Mouse (Mus musculus): ENCODE measurements around the gene Foxj2. TPM values are rescaled to one million over a fixed set of nuclear protein-coding genes. Genes with fewer than 3 reads are reported as not detected.
A peak's percentile ranks its signal among the peaks of the same experiment; 100 is the strongest.

Gene Foxj2
- polyA plus RNA-seq, 1 experiment from 2014 or later = 2.0 TPM

- H3K4me2 ChIP-seq = peak overlapping the region; percentile 99
- peaks cover 16% of the 10 kb centered on the region; the same call in 1 of the 2 replicates for H3K27me3 ChIP-seq (replicated peaks)
- H3K4me3 ChIP-seq = peak overlapping the region; percentile 82
- peak; percentile 70 for ATAC-seq
- H3K9ac ChIP-seq = peak overlapping the region; percentile 92
- peaks cover 58% of the 10 kb centered on the region for H3K4me1 ChIP-seq
- peak overlapping the region; percentile 78 for H3K27ac ChIP-seq
- no peaks in the 10 kb centered on the region for H3K36me3 ChIP-seq
- WGBS (ENCODE audit: insufficient replicate concordance) = 2% methylated on average over 38 of the region's 38 CpGs
- no peaks in the 10 kb centered on the region for H3K9me3 ChIP-seq (replicated peaks)
Observed at GRCm38 (mm10) chr6:122820071-122820798, 521 bp downstream of the Foxj2 start.

DNA sequence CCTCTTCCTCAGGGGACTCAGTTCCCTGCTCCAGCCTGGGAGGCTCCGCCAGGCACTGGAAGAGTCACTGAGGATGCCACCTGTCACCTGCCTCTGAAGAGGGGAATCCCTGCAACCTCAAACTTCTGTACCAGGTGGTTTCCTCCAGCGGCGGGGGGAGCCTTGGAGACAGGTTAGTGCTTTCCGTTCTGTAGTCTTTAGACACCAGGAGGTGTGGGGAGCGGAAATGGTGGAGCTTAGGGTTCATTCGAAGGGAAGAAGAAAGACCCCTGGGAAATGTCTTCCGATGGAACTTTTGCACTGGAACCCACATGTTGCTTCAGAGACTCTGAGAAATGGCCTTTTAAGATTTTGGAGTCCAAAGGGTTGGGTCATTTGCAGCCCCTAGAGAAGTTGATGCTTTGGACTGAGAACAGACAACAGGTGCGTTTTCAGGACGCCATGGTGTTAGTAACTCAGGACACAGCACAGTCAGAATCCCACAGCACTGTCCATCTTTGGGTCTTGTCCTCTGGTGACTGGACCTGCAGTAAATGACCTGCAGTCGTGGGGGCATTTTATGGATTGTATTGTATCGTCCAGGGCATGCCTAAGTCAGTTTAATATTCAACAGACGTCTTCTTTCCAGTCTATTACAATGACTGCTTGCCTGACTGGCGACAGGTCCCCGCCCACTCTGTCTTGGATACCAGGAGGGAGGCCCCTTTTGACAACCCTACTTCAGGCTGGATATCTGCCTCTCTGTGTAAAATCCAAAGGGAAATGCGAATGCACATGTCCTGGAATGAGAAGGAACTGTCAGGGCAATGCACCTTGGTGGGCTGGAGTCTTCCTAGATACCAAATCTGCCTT is 1.3 kb downstream of the Foxj2 start:
- 37% methylated on average over 15 of the region's 15 CpGs for WGBS (ENCODE audit: insufficient replicate concordance)
- Histone ChIP-seq H3K9me3 (replicated peaks) (no peaks in the 10 kb centered on the region), H3K4me1 (peaks cover 66% of the 10 kb centered on the region), H3K27me3 (replicated peaks) (peaks cover 16% of the 10 kb centered on the region; the same call in 1 of the 2 replicates), H3K36me3 (no peaks in the 10 kb centered on the region), H3K4me2 (peak overlapping the region; percentile 99), H3K27ac (no peak overlapping the region), H3K9ac (peak overlapping the region; percentile 92), H3K4me3 (peak overlapping the region; percentile 82)
- ATAC-seq = no peak

GRCm38 (mm10) chr6:122821822-122822221 is 2.1 kb downstream of the Foxj2 start:
- no peaks in the 10 kb centered on the region for H3K9me3 ChIP-seq (replicated peaks)
- no peak overlapping the region for H3K27ac ChIP-seq
- ATAC-seq = no peak
- peaks cover 16% of the 10 kb centered on the region; the same call in 1 of the 2 replicates for H3K27me3 ChIP-seq (replicated peaks)
- no peaks in the 10 kb centered on the region for H3K36me3 ChIP-seq
- H3K4me1 ChIP-seq = peaks cover 74% of the 10 kb centered on the region
- WGBS (ENCODE audit: insufficient replicate concordance) = 53% methylated on average over 9 of the region's 9 CpGs
- peak overlapping the region; percentile 99 for H3K4me2 ChIP-seq
- H3K4me3 ChIP-seq = no peak overlapping the region
- no peak overlapping the region for H3K9ac ChIP-seq

DNA sequence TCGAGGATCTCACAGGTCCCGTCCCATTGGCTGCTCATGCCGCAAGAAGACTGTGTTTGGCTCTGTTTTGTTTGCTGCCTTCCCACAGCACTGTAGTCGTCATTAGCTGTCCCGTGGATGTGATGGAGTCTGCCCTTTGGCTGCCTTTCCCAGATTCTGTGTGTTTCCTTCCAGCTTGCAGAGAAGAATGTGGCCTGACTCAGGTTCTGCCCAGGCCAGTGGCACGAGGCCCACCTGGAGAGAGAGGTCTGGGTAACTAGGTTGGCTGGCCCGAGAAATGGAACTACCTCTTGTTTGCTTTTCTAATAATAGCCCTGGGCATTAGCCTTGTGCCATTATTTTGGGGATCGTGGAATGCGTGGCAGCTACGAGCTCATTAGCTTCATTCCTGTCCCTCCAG is 4.4 kb downstream of the Foxj2 start:
- no peak overlapping the region for H3K4me2 ChIP-seq
- H3K4me3 ChIP-seq = no peak overlapping the region
- H3K4me1 ChIP-seq = peaks cover 79% of the 10 kb centered on the region
- peaks cover 9% of the 10 kb centered on the region for H3K36me3 ChIP-seq
- no peak for ATAC-seq
- no peak overlapping the region for H3K9ac ChIP-seq
- H3K27ac ChIP-seq = 0 out of 2 replicates have a peak overlapping the region, but pooled peaks have one; percentile 10
- peaks cover 16% of the 10 kb centered on the region; the same call in 1 of the 2 replicates for H3K27me3 ChIP-seq (replicated peaks)
- no peaks in the 10 kb centered on the region for H3K9me3 ChIP-seq (replicated peaks)
- 74% methylated on average over 10 of the region's 10 CpGs for WGBS (ENCODE audit: insufficient replicate concordance)

- Histone ChIP-seq H3K9me3 (replicated peaks) (no peaks in the 10 kb centered on the region), H3K4me2 (peak overlapping the region; percentile 90; the same call in 1 of the 2 replicates), H3K4me1 (peaks cover 71% of the 10 kb centered on the region), H3K27ac (no peak overlapping the region), H3K36me3 (peaks cover 19% of the 10 kb centered on the region), H3K4me3 (no peak overlapping the region), H3K27me3 (replicated peaks) (peaks cover 13% of the 10 kb centered on the region; the same call in 1 of the 2 replicates), H3K9ac (peak overlapping the region; percentile 71; the same call in 1 of the 2 replicates)
- WGBS (ENCODE audit: insufficient replicate concordance) = 93% methylated on average over 9 of the region's 9 CpGs
- no peak for ATAC-seq
Observed at GRCm38 (mm10) chr6:122825166-122825565, 5.5 kb downstream of the Foxj2 start.

DNA sequence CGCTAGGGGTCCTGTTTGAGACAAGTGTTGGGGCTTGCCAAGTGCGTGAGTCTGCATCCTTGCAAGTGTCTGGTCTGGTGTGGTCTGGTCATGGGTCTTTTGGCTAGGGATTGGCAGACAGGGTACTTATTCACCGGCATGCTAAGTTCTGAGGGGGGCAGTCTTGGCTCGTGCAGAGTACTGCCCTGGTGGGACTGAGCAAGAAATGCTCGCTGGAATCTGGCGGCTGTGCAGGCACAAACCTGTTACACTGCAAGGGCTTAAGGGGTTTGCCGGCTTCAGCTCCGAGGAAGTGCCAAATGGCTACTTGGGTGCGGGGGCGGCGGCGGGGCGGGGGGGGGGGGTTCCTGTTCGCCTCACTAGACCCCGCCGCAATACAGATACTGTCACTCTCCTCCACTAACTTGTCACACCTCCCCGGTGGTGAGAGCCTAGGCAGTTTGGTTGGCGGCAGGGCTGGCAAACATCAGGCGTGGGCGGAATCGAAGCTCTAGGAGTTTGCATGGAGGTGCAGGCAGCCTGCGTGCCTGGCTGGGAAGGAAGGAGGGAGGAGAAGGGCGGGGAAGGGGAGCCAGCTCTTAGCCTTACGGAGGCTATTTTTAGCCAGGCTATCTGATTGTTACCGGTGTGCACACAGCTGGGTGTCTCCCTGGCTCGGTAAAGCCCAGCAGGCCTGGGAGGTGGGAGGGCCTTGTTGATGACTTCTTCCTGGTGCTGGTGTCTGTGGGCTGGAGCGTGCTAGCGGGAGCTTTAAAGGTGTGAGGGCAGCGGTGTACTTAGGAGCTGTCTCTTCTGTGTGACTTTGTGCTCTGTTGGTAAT is 6.4 kb downstream of the Foxj2 start:
- ATAC-seq = peak; percentile 98
- H3K4me3 ChIP-seq = peak overlapping the region; percentile 58
- H3K9ac ChIP-seq = peak overlapping the region; percentile 71
- peaks cover 62% of the 10 kb centered on the region for H3K4me1 ChIP-seq
- H3K4me2 ChIP-seq = peak overlapping the region; percentile 90
- 5% methylated on average over 29 of the region's 29 CpGs for WGBS (ENCODE audit: insufficient replicate concordance)
- no peaks in the 10 kb centered on the region for H3K9me3 ChIP-seq (replicated peaks)
- peak overlapping the region; percentile 77 for H3K27ac ChIP-seq
- H3K27me3 ChIP-seq (replicated peaks) = peaks cover 5% of the 10 kb centered on the region; the same call in 1 of the 2 replicates
- H3K36me3 ChIP-seq = peaks cover 28% of the 10 kb centered on the region

GRCm38 (mm10) chr6:122828086-122828485 is 8.4 kb downstream of the Foxj2 start:
- 0 out of 2 replicates have a peak, but pooled peaks have one; percentile 3 for ATAC-seq
- no peak overlapping the region for H3K27ac ChIP-seq
- peaks cover 42% of the 10 kb centered on the region for H3K36me3 ChIP-seq
- no peaks in the 10 kb centered on the region for H3K27me3 ChIP-seq (replicated peaks)
- H3K9ac ChIP-seq = no peak overlapping the region
- WGBS (ENCODE audit: insufficient replicate concordance) = 45% methylated on average over 13 of the region's 13 CpGs
- H3K4me3 ChIP-seq = no peak overlapping the region
- H3K4me2 ChIP-seq = no peak overlapping the region
- no peaks in the 10 kb centered on the region for H3K9me3 ChIP-seq (replicated peaks)
- peaks cover 46% of the 10 kb centered on the region for H3K4me1 ChIP-seq

- Histone ChIP-seq H3K27me3 (replicated peaks) (no peaks in the 10 kb centered on the region), H3K27ac (no peak overlapping the region), H3K4me1 (peaks cover 6% of the 10 kb centered on the region), H3K4me3 (no peak overlapping the region), H3K9ac (no peak overlapping the region), H3K9me3 (replicated peaks) (no peaks in the 10 kb centered on the region), H3K4me2 (no peak overlapping the region), H3K36me3 (peaks cover 83% of the 10 kb centered on the region)
- no peak for ATAC-seq
- 77% methylated on average over 7 of the region's 7 CpGs for WGBS (ENCODE audit: insufficient replicate concordance)
Observed at GRCm38 (mm10) chr6:122832880-122833279, 13.2 kb downstream of the Foxj2 start.

GRCm38 (mm10) chr6:122834365-122834764 is 14.7 kb downstream of the Foxj2 start:
- WGBS (ENCODE audit: insufficient replicate concordance) = 54% methylated on average over 4 of the region's 4 CpGs
- Histone ChIP-seq H3K4me1 (no peaks in the 10 kb centered on the region), H3K36me3 (peaks cover 86% of the 10 kb centered on the region), H3K27me3 (replicated peaks) (no peaks in the 10 kb centered on the region), H3K4me2 (no peak overlapping the region), H3K4me3 (no peak overlapping the region), H3K9ac (no peak overlapping the region), H3K27ac (no peak overlapping the region), H3K9me3 (replicated peaks) (no peaks in the 10 kb centered on the region)
- ATAC-seq = peak; percentile 44; the same call in 1 of the 2 replicates

GRCm38 (mm10) chr6:122836974-122837373 is 17.3 kb downstream of the Foxj2 start:
- Histone ChIP-seq H3K4me2 (no peak overlapping the region), H3K4me1 (no peaks in the 10 kb centered on the region), H3K9me3 (replicated peaks) (no peaks in the 10 kb centered on the region), H3K36me3 (peaks cover 91% of the 10 kb centered on the region), H3K4me3 (no peak overlapping the region), H3K27ac (no peak overlapping the region), H3K27me3 (replicated peaks) (no peaks in the 10 kb centered on the region), H3K9ac (no peak overlapping the region)
- ATAC-seq = no peak
- WGBS (ENCODE audit: insufficient replicate concordance) = 80% methylated on average over 3 of the region's 3 CpGs

GRCm38 (mm10) chr6:122837539-122837938 is 17.8 kb downstream of the Foxj2 start:
- no peaks in the 10 kb centered on the region for H3K4me1 ChIP-seq
- no peak overlapping the region for H3K27ac ChIP-seq
- ATAC-seq = no peak
- no peaks in the 10 kb centered on the region for H3K27me3 ChIP-seq (replicated peaks)
- H3K9me3 ChIP-seq (replicated peaks) = no peaks in the 10 kb centered on the region
- H3K4me3 ChIP-seq = no peak overlapping the region
- H3K4me2 ChIP-seq = no peak overlapping the region
- peaks cover 91% of the 10 kb centered on the region for H3K36me3 ChIP-seq
- H3K9ac ChIP-seq = no peak overlapping the region
- WGBS (ENCODE audit: insufficient replicate concordance) = 66% methylated on average over 5 of the region's 5 CpGs

All from liver, embryonic 12.5 days (tissue).